Mouse (Mus musculus) CH12.LX (cell line): Measurements from ENCODE around the gene Reps1. TPM values are rescaled to one million over a fixed set of nuclear protein-coding genes. Genes with fewer than 3 reads are reported as not detected.

Experiments
- DNase-seq: peaks from one replicate; pipeline ENCODE4 v3.0.0-alpha.2; 2013; ENCODE audit errors: extremely low read depth
- H3K27ac ChIP-seq: 2 replicates; pipeline ENCODE4 v1.5.1; 2012; ENCODE audit warnings: low read depth, mild to moderate bottlenecking, control low read depth, moderate library complexity; ENCODE audit not compliant: insufficient read depth
- H3K27me3 ChIP-seq: replicated peaks from 2 replicates; pipeline ENCODE3; 2012; ENCODE audit warnings: inconsistent platforms
- H3K36me3 ChIP-seq, 2 experiments: replicated peaks in 1 of 2; 2 replicates each; pipeline versions ENCODE3 to v1.6.1; 2012; ENCODE audit warnings: inconsistent platforms in 1 of 2, low read length in 1 of 2, mild to moderate bottlenecking in 1 of 2, mixed read lengths in 1 of 2, moderate library complexity in 1 of 2; ENCODE audit not compliant: control insufficient read depth in 1 of 2, insufficient read depth in 1 of 2
- H3K4me1 ChIP-seq, 2 experiments: 2 replicates each; pipeline ENCODE4 v1.6.1; 2012; ENCODE audit warnings: inconsistent platforms in 1 of 2, moderate library complexity in 1 of 2; ENCODE audit not compliant: insufficient read depth in 2 of 2, control insufficient read depth in 1 of 2
- H3K4me2 ChIP-seq: 2 replicates; pipeline ENCODE4 v1.6.1; 2012; ENCODE audit warnings: low read depth, mild to moderate bottlenecking, control low read depth; ENCODE audit not compliant: poor library complexity, insufficient read depth, severe bottlenecking
- H3K4me3 ChIP-seq, 3 experiments: fragments of 150-350 bp in 1 of 3; sonication (generic) in 1 of 3; replicated peaks in 1 of 3; 2 replicates each; pipeline versions ENCODE3 to v1.5.1; 2011 to 2012; ENCODE audit warnings: low read depth in 2 of 3, low read length in 2 of 3, mild to moderate bottlenecking in 2 of 3, moderate library complexity in 2 of 3, control low read depth in 1 of 3, improper control_type of control experiment in 1 of 3, inconsistent platforms in 1 of 3, mixed read lengths in 1 of 3; ENCODE audit not compliant: poor library complexity in 1 of 3
- H3K79me2 ChIP-seq: replicated peaks from 2 replicates; pipeline ENCODE4 v1.6.1; 2012; ENCODE audit warnings: mild to moderate bottlenecking, moderate library complexity; ENCODE audit not compliant: control insufficient read depth, poor library complexity, insufficient read depth, severe bottlenecking; ENCODE audit errors: extremely low read depth
- H3K9ac ChIP-seq: 2 replicates; pipeline ENCODE4 v1.6.1; 2012; ENCODE audit warnings: low read depth, mild to moderate bottlenecking, control low read depth, moderate library complexity; ENCODE audit not compliant: insufficient read depth
- H3K9me3 ChIP-seq: replicated peaks from 2 replicates; pipeline ENCODE3; 2012; ENCODE audit warnings: low read length, inconsistent platforms, mixed read lengths
- BHLHE40 ChIP-seq: IDR thresholded peaks from 2 replicates; pipeline ENCODE4 v1.6.1; 2011; ENCODE audit warnings: mild to moderate bottlenecking, low read depth, low read length, improper control_type of control experiment
- CHD1 ChIP-seq: IDR thresholded peaks from 2 replicates; pipeline ENCODE4 v1.6.1; 2012; ENCODE audit warnings: low read depth, low read length, improper control_type of control experiment, inconsistent platforms
- CHD2 ChIP-seq: IDR thresholded peaks from 2 replicates; pipeline ENCODE4 v1.6.1; 2011; ENCODE audit warnings: low read length, improper control_type of control experiment
- E2F4 ChIP-seq: IDR thresholded peaks from 2 replicates; pipeline ENCODE4 v1.6.1; 2011; ENCODE audit warnings: low read depth, low read length, improper control_type of control experiment; ENCODE audit not compliant: insufficient replicate concordance
- EP300 ChIP-seq: IDR thresholded peaks from 2 replicates; pipeline ENCODE4 v1.6.1; 2011; ENCODE audit warnings: low read length, improper control_type of control experiment
- GABPA ChIP-seq: IDR thresholded peaks from 2 replicates; pipeline ENCODE4 v1.6.1; 2012; ENCODE audit warnings: low read depth, low read length, improper control_type of control experiment, inconsistent platforms; ENCODE audit not compliant: insufficient replicate concordance
- HCFC1 ChIP-seq: IDR thresholded peaks from 2 replicates; pipeline ENCODE4 v1.6.1; 2012; ENCODE audit warnings: low read depth, mild to moderate bottlenecking, inconsistent platforms, low read length, improper control_type of control experiment
- IRF4 ChIP-seq: IDR thresholded peaks from 2 replicates; pipeline ENCODE4 v1.6.1; 2014; ENCODE audit warnings: low read depth, mild to moderate bottlenecking, inconsistent platforms, low read length, improper control_type of control experiment
- JUN ChIP-seq: IDR thresholded peaks from 2 replicates; pipeline ENCODE4 v1.6.1; 2011; ENCODE audit warnings: low read depth, mild to moderate bottlenecking, low read length, improper control_type of control experiment, moderate library complexity; ENCODE audit not compliant: insufficient read depth
- JUND ChIP-seq: conservative IDR thresholded peaks from 2 replicates; pipeline ENCODE4 v1.6.1; 2011; ENCODE audit warnings: low read depth, low read length, improper control_type of control experiment
- MAFK ChIP-seq: IDR thresholded peaks from 2 replicates; pipeline ENCODE4 v1.6.1; 2011; ENCODE audit warnings: low read length, improper control_type of control experiment; ENCODE audit not compliant: insufficient replicate concordance
- MAX ChIP-seq: IDR thresholded peaks from 2 replicates; pipeline ENCODE4 v1.6.1; 2011; ENCODE audit warnings: low read length, improper control_type of control experiment
- MAZ ChIP-seq: IDR thresholded peaks from 2 replicates; pipeline ENCODE4 v1.6.1; 2012; ENCODE audit warnings: low read depth, mild to moderate bottlenecking, inconsistent platforms, low read length, improper control_type of control experiment, moderate library complexity
- MEF2A ChIP-seq: IDR thresholded peaks from 2 replicates; pipeline ENCODE4 v1.6.1; 2014; ENCODE audit warnings: low read depth, mild to moderate bottlenecking, inconsistent platforms, low read length, improper control_type of control experiment, borderline replicate concordance
- MXI1 ChIP-seq: IDR thresholded peaks from 2 replicates; pipeline ENCODE4 v1.6.1; 2011; ENCODE audit warnings: mild to moderate bottlenecking, low read depth, low read length, improper control_type of control experiment
- MYC ChIP-seq: IDR thresholded peaks from 2 replicates; pipeline ENCODE4 v1.6.1; 2011; ENCODE audit warnings: low read depth, mild to moderate bottlenecking, improper control_type of control experiment, low read length
- NRF1 ChIP-seq: IDR thresholded peaks from 2 replicates; pipeline ENCODE4 v1.6.1; 2014; ENCODE audit warnings: low read depth, mild to moderate bottlenecking, inconsistent platforms, low read length, improper control_type of control experiment, moderate library complexity
- PAX5 ChIP-seq: IDR thresholded peaks from 2 replicates; pipeline ENCODE4 v1.6.1; 2012; ENCODE audit warnings: low read length, inconsistent platforms, mixed read lengths
- RAD21 ChIP-seq: IDR thresholded peaks from 2 replicates; pipeline ENCODE4 v1.6.1; 2011; ENCODE audit warnings: low read depth, mild to moderate bottlenecking, low read length, improper control_type of control experiment, moderate library complexity
- RCOR1 ChIP-seq: conservative IDR thresholded peaks from 2 replicates; pipeline ENCODE4 v1.6.1; 2012; ENCODE audit warnings: low read depth, mild to moderate bottlenecking, inconsistent platforms, low read length, improper control_type of control experiment
- TCF12 ChIP-seq: IDR thresholded peaks from 2 replicates; pipeline ENCODE4 v1.6.1; 2014; ENCODE audit warnings: low read depth, mild to moderate bottlenecking, inconsistent platforms, low read length, improper control_type of control experiment
- UBTF ChIP-seq: IDR thresholded peaks from 2 replicates; pipeline ENCODE4 v1.6.1; 2012; ENCODE audit warnings: low read depth, mild to moderate bottlenecking, inconsistent platforms, low read length, improper control_type of control experiment, moderate library complexity
- ZC3H11A ChIP-seq: IDR thresholded peaks from 2 replicates; pipeline ENCODE4 v1.6.1; 2012; ENCODE audit warnings: low read depth, mild to moderate bottlenecking, inconsistent platforms, low read length, improper control_type of control experiment
- ZMIZ1 ChIP-seq: IDR thresholded peaks from 2 replicates; pipeline ENCODE4 v1.6.1; 2012; ENCODE audit warnings: low read depth, mild to moderate bottlenecking, inconsistent platforms, low read length, improper control_type of control experiment
- dilution Hi-C: fragments of 300-500 bp; cut with MboI; formaldehyde crosslinking; loops from 2 replicates; pipeline ENCODE4 v1.14.3; 2020; ENCODE audit warnings: low sequenced_read_pairs; ENCODE audit not compliant: extremely low pct_unique_long_range_greater_than_20kb, extremely low pct_ligation_motif_present
- in situ Hi-C: fragments of 300-500 bp; cut with MboI; formaldehyde crosslinking; loops from 3 replicates; pipeline ENCODE4 v1.14.3; 2019; ENCODE audit warnings: low sequenced_read_pairs, low pct_ligation_motif_present, low pct_unique_long_range_greater_than_20kb, mixed read lengths
- polyA plus RNA-seq: library from polyadenylated mRNA; unstranded; fragments of >175 nt; gene quantifications from 2 replicates; pipeline ENCODE4 v1.2.1, GENCODE M21; 2012; ENCODE audit warnings: low read depth; ENCODE audit not compliant: insufficient read length
- total RNA-seq, 2 experiments: library from RNA; depleted of rRNA; stranded (reverse); fragments of 300-350 nt in 1 of 2; fragments of >200 nt in 1 of 2; gene quantifications; 2 replicates each; pipeline ENCODE4 v1.2.3; 2012 to 2014

The Reps1 gene
- total and polyA plus RNA-seq, 3 experiments, result 34.4 to 61.5 (median 37.9) TPM

GRCm38 (mm10) chr10:18110940-18111339, 55.3 kb downstream of the Reps1 start:
- no peak for DNase-seq
- Histone ChIP-seq H3K79me2 (no peaks in the 10 kb centered on the region), H3K9me3 (no peaks in the 10 kb centered on the region), H3K36me3 (peaks cover 7 to 48% of the 10 kb centered on the region in 2 experiments), H3K4me1 (no peaks in the 10 kb centered on the region), H3K9ac (no peak overlapping the region), H3K4me3 (no peak overlapping the region), H3K27me3 (no peaks in the 10 kb centered on the region), H3K27ac (no peak overlapping the region), H3K4me2 (no peak overlapping the region)
- dilution Hi-C loops, result no loop called here
- TF ChIP-seq MAX (no peak), HCFC1 (no peak), MYC (no peak), JUN (no peak), E2F4 (no peak), EP300 (no peak), TCF12 (no peak), ZC3H11A (no peak), JUND (no peak)
- in situ Hi-C loops, result no loop called here

- H3K27me3 ChIP-seq, result no peaks in the 10 kb centered on the region
- TF ChIP-seq MAZ (no peak), RCOR1 (no peak), MEF2A (no peak), GABPA (no peak), JUN (no peak), CHD2 (no peak), UBTF (no peak), BHLHE40 (no peak), ZC3H11A (no peak), RAD21 (no peak), ZMIZ1 (no peak), NRF1 (no peak), MAX (no peak), MAFK (no peak), JUND (no peak), PAX5 (no peak), MXI1 (no peak), CHD1 (no peak), IRF4 (no peak)
- TF ChIP-seq, all 38 proteins: peak for 0
- H3K4me2 ChIP-seq, result no peak overlapping the region
- H3K4me1 ChIP-seq, result no peaks in the 10 kb centered on the region
- no peak overlapping the region for H3K27ac ChIP-seq
- H3K9me3 ChIP-seq, result no peaks in the 10 kb centered on the region
- no peak for DNase-seq
- H3K36me3 ChIP-seq, result peaks cover 14 to 53% of the 10 kb centered on the region in 2 experiments
- H3K9ac ChIP-seq, result no peak overlapping the region
- no peak overlapping the region for H3K4me3 ChIP-seq
- H3K79me2 ChIP-seq, result no peaks in the 10 kb centered on the region
- dilution Hi-C loops, result no loop called here
- in situ Hi-C loops, result no loop called here
These were observed 57.9 kb downstream of the Reps1 start for GRCm38 (mm10) chr10:18113473-18114093.
